Mouse (Mus musculus): ENCODE measurements around the gene Proser1.

Gene Proser1

GRCm38 (mm10) chr3:53463046-53463764, at the start of gene Proser1, which contains the start of gene Nhlrc3:
TSS of gene Proser1 (plus strand) at chr3:53463666.
TSS of gene Nhlrc3 (minus strand) at chr3:53463332.
- DNase-seq (ENCODE audit: low read depth, low spot score) = peak; percentile 94

- no peak for DNase-seq (ENCODE audit: low read depth, low spot score)
Measured at GRCm38 (mm10) chr3:53413959-53414358, 49.5 kb upstream of the Proser1 start.

- no peak for DNase-seq (ENCODE audit: low read depth, low spot score)
Measured at GRCm38 (mm10) chr3:53416036-53416506, 47.4 kb upstream of the Proser1 start.

GRCm38 (mm10) chr3:53417701-53418100, 45.8 kb upstream of the Proser1 start:
- no peak for DNase-seq (ENCODE audit: low read depth, low spot score)

GRCm38 (mm10) chr3:53421656-53422055, 41.8 kb upstream of the Proser1 start:
- no peak for DNase-seq (ENCODE audit: low read depth, low spot score)

GRCm38 (mm10) chr3:53422691-53423090, 40.8 kb upstream of the Proser1 start:
- DNase-seq (ENCODE audit: low read depth, low spot score) = no peak

- no peak for DNase-seq (ENCODE audit: low read depth, low spot score)
Measured at GRCm38 (mm10) chr3:53423576-53423975, 39.9 kb upstream of the Proser1 start.

GRCm38 (mm10) chr3:53434610-53435009, 28.9 kb upstream of the Proser1 start:
- peak; percentile 22 for DNase-seq (ENCODE audit: low read depth, low spot score)

- no peak for DNase-seq (ENCODE audit: low read depth, low spot score)
Measured at GRCm38 (mm10) chr3:53436550-53436949, 26.9 kb upstream of the Proser1 start.

- no peak for DNase-seq (ENCODE audit: low read depth, low spot score)
Measured at GRCm38 (mm10) chr3:53445540-53445939, 17.9 kb upstream of the Proser1 start.

- DNase-seq (ENCODE audit: low read depth, low spot score) = no peak
Measured at GRCm38 (mm10) chr3:53446801-53447200, 16.7 kb upstream of the Proser1 start.

GRCm38 (mm10) chr3:53448208-53448607, 15.3 kb upstream of the Proser1 start:
- peak; percentile 97 for DNase-seq (ENCODE audit: low read depth, low spot score)

GRCm38 (mm10) chr3:53450666-53451065, 12.8 kb upstream of the Proser1 start:
- no peak for DNase-seq (ENCODE audit: low read depth, low spot score)

- no peak for DNase-seq (ENCODE audit: low read depth, low spot score)
Measured at GRCm38 (mm10) chr3:53452351-53452750, 11.1 kb upstream of the Proser1 start.

- DNase-seq (ENCODE audit: low read depth, low spot score) = no peak
Measured at GRCm38 (mm10) chr3:53453346-53453745, 10.1 kb upstream of the Proser1 start.

- DNase-seq (ENCODE audit: low read depth, low spot score) = no peak
Measured at GRCm38 (mm10) chr3:53454005-53454404, 9.5 kb upstream of the Proser1 start.

GRCm38 (mm10) chr3:53454561-53454960, 8.9 kb upstream of the Proser1 start:
- DNase-seq (ENCODE audit: low read depth, low spot score) = no peak

- no peak for DNase-seq (ENCODE audit: low read depth, low spot score)
Measured at GRCm38 (mm10) chr3:53454984-53455383, 8.5 kb upstream of the Proser1 start.

GRCm38 (mm10) chr3:53457750-53458149, 5.7 kb upstream of the Proser1 start:
- DNase-seq (ENCODE audit: low read depth, low spot score) = no peak

- DNase-seq (ENCODE audit: low read depth, low spot score) = no peak
Measured at GRCm38 (mm10) chr3:53460106-53460505, 3.4 kb upstream of the Proser1 start.

GRCm38 (mm10) chr3:53462701-53463045, 793 bp upstream of the Proser1 start:
- peak; percentile 60 for DNase-seq (ENCODE audit: low read depth, low spot score)

GRCm38 (mm10) chr3:53463765-53464114, 274 bp downstream of the Proser1 start:
- no peak for DNase-seq (ENCODE audit: low read depth, low spot score)

- peak; percentile 53 for DNase-seq (ENCODE audit: low read depth, low spot score)
Measured at GRCm38 (mm10) chr3:53464146-53464698, 756 bp downstream of the Proser1 start.
